Mouse (Mus musculus): ENCODE results near the gene Inca1. TPM values are rescaled to one million over a fixed set of nuclear protein-coding genes. Genes with fewer than 3 reads are reported as not detected.
A peak's percentile ranks its signal among the peaks of the same experiment; 100 is the strongest.

The Inca1 gene
- total RNA-seq, 2 experiments from 2014 or later, result 1.8 to 2.2 TPM

- peak; percentile 51 to 54 for DNase-seq (ENCODE audit: low spot score in 2 of 2)
Observed at GRCm38 (mm10) chr11:70653345-70654197, 46.4 kb downstream of the Inca1 start.

- DNase-seq (ENCODE audit: low spot score in 2 of 2), result no peak
Observed at GRCm38 (mm10) chr11:70652884-70653344, 47.0 kb downstream of the Inca1 start.

GRCm38 (mm10) chr11:70652029-70652883, 47.7 kb downstream of the Inca1 start:
- no peak for DNase-seq (ENCODE audit: low spot score in 2 of 2)

- no peak for DNase-seq (ENCODE audit: low spot score in 2 of 2)
Observed at GRCm38 (mm10) chr11:70651391-70651790, 48.6 kb downstream of the Inca1 start.

GRCm38 (mm10) chr11:70650322-70651175, 49.4 kb downstream of the Inca1 start:
- no peak for DNase-seq (ENCODE audit: low spot score in 2 of 2)

- DNase-seq (ENCODE audit: low spot score in 2 of 2), result no peak
Observed at GRCm38 (mm10) chr11:70649185-70649734, 50.7 kb downstream of the Inca1 start.

- no peak for DNase-seq (ENCODE audit: low spot score in 2 of 2)
Observed at GRCm38 (mm10) chr11:70648512-70648911, 51.4 kb downstream of the Inca1 start.

GRCm38 (mm10) chr11:70647716-70648420, 52.1 kb downstream of the Inca1 start:
- no peak for DNase-seq (ENCODE audit: low spot score in 2 of 2)

- peak; percentile 95 to 97 for DNase-seq (ENCODE audit: low spot score in 2 of 2)
Observed at GRCm38 (mm10) chr11:70646691-70647650, 53.0 kb downstream of the Inca1 start, which contains the start of the genes Rnf167 and Slc25a11. Rnf167 (plus strand) TSS chr11:70647235. Slc25a11 (minus strand) TSS chr11:70647479.

- no peak for DNase-seq (ENCODE audit: low spot score in 2 of 2)
Observed at GRCm38 (mm10) chr11:70646259-70646555, 53.7 kb downstream of the Inca1 start.

- DNase-seq (ENCODE audit: low spot score in 2 of 2), result no peak
Observed at GRCm38 (mm10) chr11:70645461-70646258, 54.3 kb downstream of the Inca1 start.

GRCm38 (mm10) chr11:70644564-70645103, 55.3 kb downstream of the Inca1 start:
- DNase-seq (ENCODE audit: low spot score in 2 of 2), result no peak

GRCm38 (mm10) chr11:70643051-70643450, 56.9 kb downstream of the Inca1 start:
- DNase-seq (ENCODE audit: low spot score in 2 of 2), result no peak

GRCm38 (mm10) chr11:70641241-70641640, 58.7 kb downstream of the Inca1 start:
- no peak for DNase-seq (ENCODE audit: low spot score in 2 of 2)

GRCm38 (mm10) chr11:70639976-70640375, 60.0 kb downstream of the Inca1 start:
- DNase-seq (ENCODE audit: low spot score in 2 of 2), result no peak

GRCm38 (mm10) chr11:70638714-70639278, 61.2 kb downstream of the Inca1 start, which contains the start of gene Gp1ba:
Gp1ba (plus strand) TSS chr11:70639122.
- no peak for DNase-seq (ENCODE audit: low spot score in 2 of 2)
